Comparison of ENCODE assay signal across 7 mouse cellular contexts in the genomic region with DNA sequence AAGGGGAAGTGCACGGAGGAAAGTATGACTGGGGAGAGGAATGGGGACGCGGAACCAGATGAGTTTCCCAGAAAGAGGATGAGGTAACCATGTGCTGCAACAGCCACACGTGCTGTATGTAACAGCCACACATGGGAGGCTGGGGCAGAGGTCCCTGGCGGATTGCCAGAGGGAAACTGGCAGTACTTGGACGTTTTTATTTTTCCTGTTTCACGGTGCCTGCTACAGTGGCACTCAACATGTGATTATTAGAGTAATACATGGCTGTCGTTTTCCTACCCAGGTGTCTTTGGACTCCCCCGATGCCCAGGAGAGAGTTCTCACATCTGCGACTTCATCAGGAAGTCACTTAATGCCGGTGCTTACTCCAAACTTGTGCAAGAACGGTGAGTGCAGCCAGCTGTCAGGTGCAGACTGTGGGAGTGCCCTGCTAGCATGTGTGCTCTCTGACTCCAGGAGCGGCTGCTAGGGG. TPM values are rescaled to one million over a fixed set of nuclear protein-coding genes. Genes with fewer than 3 reads are reported as not detected.
DNase-seq lines count a peak whose midpoint lies in the region; ATAC-seq lines count a peak whose summit lies in the region.

No protein-coding gene starts in this region.

- intact Hi-C loops in heart, postnatal 10 days (cut with DNase I) = no loop called here

- ATAC-seq in erythroblast, adult 5-6 weeks (replicated peaks; ENCODE audit: low FRiP score, poor library complexity, severe bottlenecking) = no peak

- peak; percentile 82 for DNase-seq in 416B (ENCODE audit: low read depth)
- peak; percentile 42 to 43 for DNase-seq in B cell, adult 2 months
- DNase-seq in heart, postnatal 10 days = peak; percentile 37 to 40
- peak; percentile 41 for DNase-seq in lung, postnatal 25 days (ENCODE audit: low spot score)
- DNase-seq in thymus, postnatal 36 days = peak; percentile 67 to 81
- no peak for DNase-seq in frontal cortex, postnatal 14 days (ENCODE audit: low spot score in 2 of 2)

RNA-seq across cellular contexts. Expression of a gene that starts 12.1 kb away (rescaled TPM):
- 10 to 100 TPM; 40.1 to 46.6 TPM for total RNA-seq in heart, postnatal 10 days (2021)
- 33.6 and 48.4 TPM in 2 replicates for total RNA-seq in erythroblast, adult 5-6 weeks (2015; ENCODE audit: low replicate concordance)
- 12.9 and 14.9 TPM in 2 replicates for total RNA-seq in erythroblast, adult 5-6 weeks (2017; ENCODE audit: low replicate concordance)

RNA-seq across cellular contexts. Expression of a gene that starts 37.7 kb away (rescaled TPM):
- 10 to 100 TPM; 84.6 to 89.1 TPM for total RNA-seq in heart, postnatal 10 days (2021)
- 77.8 and 106 TPM in 2 replicates for total RNA-seq in erythroblast, adult 5-6 weeks (2015; ENCODE audit: low replicate concordance)
- total RNA-seq in erythroblast, adult 5-6 weeks (2017; ENCODE audit: low replicate concordance) = 76.8 and 86.9 TPM in 2 replicates

Comparison
In these comparisons a context has a peak if more than half of its experiments do, and no peak if none do; other contexts are left out.
1. DNase-seq: peak in 416B (single experiment), B cell, adult 2 months (2 of 2), heart, postnatal 10 days (2 of 2), lung, postnatal 25 days (single experiment) and thymus, postnatal 36 days (2 of 2); none in frontal cortex, postnatal 14 days (0 of 2).